Mouse (Mus musculus) liver, embryonic 16.5 days (tissue): ENCODE measurements around the gene Lmod3. TPM values are rescaled to one million over a fixed set of nuclear protein-coding genes. Genes with fewer than 3 reads are reported as not detected.

Experiments used
- ATAC-seq: fragments of 200-750 bp; cut with Nextera tagmentation; 2 replicates; pipeline ENCODE4 v1.8.0; 2017; ENCODE audit warnings: low read depth, mild to moderate bottlenecking, moderate number of reproducible peaks, moderate library complexity
- H3K27ac ChIP-seq: fragments of 300-500 bp; sonication (generic); 2 replicates; pipeline ENCODE4 v1.5.1; 2014; ENCODE audit warnings: mild to moderate bottlenecking, low read length
- H3K27me3 ChIP-seq: fragments of 300-500 bp; sonication (generic); 2 replicates; pipeline ENCODE4 v1.6.1; 2014; ENCODE audit warnings: low read depth, low read length, mixed read lengths; ENCODE audit not compliant: control insufficient read depth, insufficient read depth
- H3K36me3 ChIP-seq: fragments of 300-500 bp; sonication (generic); 2 replicates; pipeline ENCODE4 v1.6.1; 2014; ENCODE audit warnings: mild to moderate bottlenecking; ENCODE audit not compliant: control insufficient read depth, insufficient read depth
- H3K4me1 ChIP-seq: fragments of 300-500 bp; sonication (generic); 2 replicates; pipeline ENCODE4 v1.6.1; 2014; ENCODE audit warnings: low read depth, low read length, mixed read lengths; ENCODE audit not compliant: control insufficient read depth
- H3K4me2 ChIP-seq: fragments of 300-500 bp; sonication (generic); 2 replicates; pipeline ENCODE4 v1.6.1; 2014; ENCODE audit warnings: low read depth, low read length, mixed read lengths
- H3K4me3 ChIP-seq: fragments of 300-500 bp; sonication (generic); 2 replicates; pipeline ENCODE4 v1.5.1; 2014; ENCODE audit warnings: low read depth, mild to moderate bottlenecking, low read length
- H3K9ac ChIP-seq: fragments of 300-500 bp; sonication (generic); 2 replicates; pipeline ENCODE4 v1.6.1; 2014; ENCODE audit warnings: low read depth, low read length
- H3K9me3 ChIP-seq: fragments of 300-500 bp; sonication (generic); replicated peaks from 2 replicates; pipeline ENCODE4 v1.6.1; 2016; ENCODE audit warnings: low read length; ENCODE audit not compliant: control insufficient read depth
- WGBS: fragments of 180-500 bp; shearing (Covaris S2); extraction: QIAGEN DNeasy Blood & Tissue Kit; methylation state at CpG from one replicate; pipeline ENCODE4 v1.1.7; 2014; ENCODE audit not compliant: insufficient replicate concordance; 5-methylcytosine and 5-hydroxymethylcytosine counted together
- polyA plus RNA-seq: library from polyadenylated mRNA; unstranded; fragments of >200 nt; fragmentation: Nextera tagmentation; extraction: Ambion mirVana; gene quantifications from 2 replicates; pipeline ENCODE4 v1.2.1, GENCODE M21; 2015

The Lmod3 gene
- polyA plus RNA-seq, 1 experiment from 2014 or later: 0.81 TPM

DNA sequence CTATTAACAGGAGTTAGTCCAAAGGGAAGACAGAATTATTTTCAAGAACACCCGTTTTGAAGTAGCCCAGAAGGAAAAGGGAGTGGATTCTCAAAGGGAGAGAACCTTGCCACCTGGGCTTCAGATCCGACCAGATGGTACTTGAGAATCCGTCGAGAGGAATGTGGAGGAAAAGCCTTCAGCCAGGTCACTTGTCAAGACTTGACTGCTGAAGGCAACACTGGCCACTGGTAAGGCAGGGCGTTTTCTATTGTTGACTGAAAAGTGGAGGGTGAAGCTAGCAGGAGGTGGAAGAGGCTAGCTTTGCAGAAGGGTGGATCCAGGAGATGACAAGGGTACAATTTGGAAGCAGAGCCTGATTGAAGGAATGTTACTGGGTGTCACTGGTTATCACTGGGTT, 40.3 kb upstream of the Lmod3 start:
- 55% methylated on average over 5 of the region's 5 CpGs for WGBS

DNA sequence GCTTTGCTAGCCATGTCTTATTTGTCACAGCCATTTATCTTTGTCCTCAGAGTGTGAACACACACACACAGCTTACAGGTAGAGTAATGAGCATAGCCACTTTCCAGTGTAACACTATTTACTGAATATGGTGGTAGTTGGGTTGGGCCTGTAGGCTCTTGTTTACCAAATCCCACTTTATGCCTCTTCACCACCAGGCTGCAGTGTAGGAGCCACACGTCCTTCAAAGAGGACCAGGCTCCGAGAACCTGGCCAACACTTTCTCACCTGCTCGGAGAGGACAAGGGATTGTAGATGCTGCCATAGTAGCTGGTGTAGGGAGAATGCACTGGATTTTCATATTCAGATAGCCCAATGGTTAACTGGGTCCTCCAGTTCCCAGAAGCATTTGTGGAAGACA, 39.5 kb upstream of the Lmod3 start:
- Histone ChIP-seq H3K4me1 (peaks cover 3% of the 10 kb centered on the region; the same call in 1 of the 2 replicates), H3K9ac (no peak overlapping the region), H3K4me3 (no peak overlapping the region), H3K4me2 (no peak overlapping the region), H3K27me3 (no peaks in the 10 kb centered on the region), H3K9me3 (no peaks in the 10 kb centered on the region), H3K27ac (no peak overlapping the region), H3K36me3 (no peaks in the 10 kb centered on the region; the same call in 1 of the 2 replicates)
- 72% methylated on average over 3 of the region's 3 CpGs for WGBS
- ATAC-seq: no peak

More for the DNA sequence above, 40.3 kb upstream of the Lmod3 start:
- Histone ChIP-seq H3K4me1 (peaks cover 3% of the 10 kb centered on the region; the same call in 1 of the 2 replicates), H3K9ac (no peak overlapping the region), H3K27ac (no peak overlapping the region), H3K4me3 (no peak overlapping the region), H3K27me3 (no peaks in the 10 kb centered on the region), H3K4me2 (no peak overlapping the region), H3K36me3 (no peaks in the 10 kb centered on the region; the same call in 1 of the 2 replicates), H3K9me3 (no peaks in the 10 kb centered on the region)
- ATAC-seq: no peak

DNA sequence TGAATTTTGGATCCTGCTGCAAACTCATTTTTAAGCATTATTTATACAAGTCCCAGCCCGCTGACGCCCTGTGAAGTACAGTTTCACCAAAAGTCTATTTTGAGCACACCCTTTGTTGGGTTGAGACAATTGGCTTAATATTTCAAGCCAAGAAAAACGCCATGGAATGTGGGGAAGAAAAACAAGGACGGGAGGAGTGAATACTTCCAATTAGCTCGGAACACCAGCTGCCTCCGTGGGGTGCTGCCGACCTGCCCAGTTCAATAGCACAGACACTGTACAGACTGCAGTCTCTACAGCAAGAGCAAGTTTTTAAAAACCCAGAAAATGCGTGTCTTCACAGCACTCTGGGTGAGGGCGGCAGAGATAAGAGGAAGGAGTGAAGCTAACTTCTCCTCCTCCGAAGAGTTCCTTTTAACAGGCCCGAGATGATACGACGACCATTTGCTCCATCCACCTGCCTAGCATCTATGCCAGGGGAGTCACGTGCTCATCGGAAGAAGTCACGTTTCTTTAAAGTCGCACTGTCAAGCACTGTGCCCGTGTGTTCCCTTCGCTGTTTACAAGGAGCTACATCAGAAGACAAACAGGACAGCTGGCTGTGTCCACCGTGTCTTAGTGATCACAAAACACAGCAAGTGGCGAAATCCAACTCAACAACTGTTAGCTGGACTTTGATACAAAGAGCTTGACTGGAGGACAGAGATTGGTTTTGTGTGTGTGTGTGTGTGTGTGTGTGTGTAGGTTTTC, 38.8 kb upstream of the Lmod3 start:
- 39% methylated on average over 21 of the region's 21 CpGs for WGBS
- H3K9me3 ChIP-seq: no peaks in the 10 kb centered on the region
- no peak overlapping the region for H3K4me2 ChIP-seq
- no peaks in the 10 kb centered on the region for H3K27me3 ChIP-seq
- peak overlapping the region; percentile 8; the same call in 1 of the 2 replicates for H3K27ac ChIP-seq
- H3K4me3 ChIP-seq: no peak overlapping the region
- H3K36me3 ChIP-seq: no peaks in the 10 kb centered on the region; the same call in 1 of the 2 replicates
- no peak overlapping the region for H3K9ac ChIP-seq
- H3K4me1 ChIP-seq: peaks cover 3% of the 10 kb centered on the region; the same call in 1 of the 2 replicates
- ATAC-seq: peak; percentile 65; the same call in 1 of the 2 replicates

- Histone ChIP-seq H3K27me3 (no peaks in the 10 kb centered on the region), H3K4me2 (no peak overlapping the region)
Observed at GRCm38 (mm10) chr6:97290687-97291086, 38.1 kb upstream of the Lmod3 start.

GRCm38 (mm10) chr6:97289838-97290237, 37.3 kb upstream of the Lmod3 start:
- H3K9me3 ChIP-seq: no peaks in the 10 kb centered on the region
- H3K4me3 ChIP-seq: no peak overlapping the region
- H3K9ac ChIP-seq: no peak overlapping the region
- no peak overlapping the region for H3K4me2 ChIP-seq
- H3K4me1 ChIP-seq: peaks cover 3% of the 10 kb centered on the region; the same call in 1 of the 2 replicates
- no peak for ATAC-seq
- no peaks in the 10 kb centered on the region for H3K27me3 ChIP-seq
- H3K36me3 ChIP-seq: no peaks in the 10 kb centered on the region; the same call in 1 of the 2 replicates
- WGBS: 64% methylated on average over 4 of the region's 4 CpGs
- H3K27ac ChIP-seq: no peak overlapping the region; the same call in 1 of the 2 replicates

More at GRCm38 (mm10) chr6:97290687-97291086, 38.1 kb upstream of the Lmod3 start:
- Histone ChIP-seq H3K9me3 (no peaks in the 10 kb centered on the region), H3K4me3 (no peak overlapping the region), H3K4me1 (peaks cover 3% of the 10 kb centered on the region; the same call in 1 of the 2 replicates), H3K27ac (no peak overlapping the region), H3K9ac (no peak overlapping the region), H3K36me3 (no peaks in the 10 kb centered on the region; the same call in 1 of the 2 replicates)
- no peak for ATAC-seq
- 37% methylated on average over 3 of the region's 3 CpGs for WGBS

DNA sequence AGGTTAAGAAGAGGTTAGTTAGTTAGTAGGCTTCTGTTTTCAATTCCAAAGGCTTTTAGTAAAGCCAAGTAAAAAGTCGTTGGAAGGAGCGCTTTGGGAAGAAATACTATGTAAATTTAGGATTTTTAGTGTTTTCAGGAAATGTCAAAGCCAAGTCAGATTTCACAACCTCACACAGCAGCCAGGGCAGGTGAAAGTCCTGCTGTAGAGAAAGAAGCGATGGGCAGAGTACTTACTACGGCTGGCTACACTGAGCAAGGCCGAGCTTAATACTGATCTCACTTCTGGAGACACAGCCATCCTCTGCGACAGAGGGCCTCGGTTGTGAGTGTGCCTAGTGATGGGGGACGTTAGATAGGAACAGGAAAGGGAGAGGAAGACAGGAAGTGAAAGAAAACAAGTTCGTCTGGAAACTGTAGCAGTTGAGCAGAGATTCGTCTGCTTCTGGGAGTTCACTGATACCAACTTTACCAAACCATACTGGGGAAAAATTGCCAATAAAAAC, 36.8 kb upstream of the Lmod3 start:
- Histone ChIP-seq H3K36me3 (no peaks in the 10 kb centered on the region; the same call in 1 of the 2 replicates), H3K27ac (no peak overlapping the region; the same call in none of the 2 replicates)

DNA sequence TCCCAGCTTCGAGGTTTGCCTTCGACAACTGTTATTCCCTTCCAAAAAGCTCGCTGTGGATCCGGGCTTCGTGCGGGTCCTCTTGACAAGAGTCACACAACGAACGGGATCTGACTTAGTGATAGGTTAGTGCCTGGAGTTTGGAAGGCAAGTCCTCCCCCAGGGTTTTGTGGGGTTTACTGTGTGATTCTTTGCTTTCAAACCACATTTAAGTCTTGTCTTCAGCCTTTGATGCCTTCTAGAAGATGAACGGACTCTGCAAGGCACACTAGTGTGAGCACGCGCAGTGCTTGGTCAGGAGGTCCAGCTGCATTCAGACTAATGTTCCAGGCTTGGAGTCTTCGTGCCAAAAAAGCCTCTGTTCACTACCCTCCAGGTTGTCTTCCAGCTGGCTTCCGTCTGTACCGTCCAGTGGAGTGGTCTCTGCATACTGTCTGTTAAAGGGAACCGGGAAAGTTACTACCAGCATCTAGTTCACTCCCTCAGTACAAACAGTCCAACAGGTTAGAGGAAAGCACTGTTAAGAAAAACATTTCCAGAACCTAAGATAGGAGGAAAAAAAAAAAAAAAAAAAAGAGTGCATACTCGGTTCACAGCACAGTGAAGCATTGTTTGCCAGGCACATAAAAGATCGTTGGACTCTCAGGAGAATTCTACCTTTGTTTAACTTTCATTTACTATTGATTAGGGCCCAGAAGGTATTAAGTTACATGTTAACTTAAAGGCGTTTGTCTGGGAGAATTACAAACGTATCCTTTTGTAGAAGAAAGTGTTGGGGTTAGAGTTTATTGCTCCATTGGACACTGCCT, 35.7 kb upstream of the Lmod3 start:
- no peaks in the 10 kb centered on the region for H3K9me3 ChIP-seq
- H3K36me3 ChIP-seq: no peaks in the 10 kb centered on the region; the same call in 1 of the 2 replicates
- H3K27ac ChIP-seq: 0 out of 2 replicates have a peak overlapping the region, but pooled peaks have one; percentile 12
- H3K4me3 ChIP-seq: no peak overlapping the region
- ATAC-seq: no peak
- WGBS: 65% methylated on average over 19 of the region's 19 CpGs
- H3K4me1 ChIP-seq: peaks cover 3% of the 10 kb centered on the region; the same call in 1 of the 2 replicates
- H3K9ac ChIP-seq: no peak overlapping the region
- H3K4me2 ChIP-seq: no peak overlapping the region
- H3K27me3 ChIP-seq: no peaks in the 10 kb centered on the region

More for the DNA sequence above, 36.8 kb upstream of the Lmod3 start:
- 27% methylated on average over 10 of the region's 10 CpGs for WGBS
- ATAC-seq: 0 out of 2 replicates have a peak, but pooled peaks have one; percentile 48
- Histone ChIP-seq H3K4me2 (no peak overlapping the region), H3K4me1 (peaks cover 3% of the 10 kb centered on the region; the same call in 1 of the 2 replicates), H3K4me3 (no peak overlapping the region), H3K9me3 (no peaks in the 10 kb centered on the region), H3K27me3 (no peaks in the 10 kb centered on the region), H3K9ac (no peak overlapping the region)

DNA sequence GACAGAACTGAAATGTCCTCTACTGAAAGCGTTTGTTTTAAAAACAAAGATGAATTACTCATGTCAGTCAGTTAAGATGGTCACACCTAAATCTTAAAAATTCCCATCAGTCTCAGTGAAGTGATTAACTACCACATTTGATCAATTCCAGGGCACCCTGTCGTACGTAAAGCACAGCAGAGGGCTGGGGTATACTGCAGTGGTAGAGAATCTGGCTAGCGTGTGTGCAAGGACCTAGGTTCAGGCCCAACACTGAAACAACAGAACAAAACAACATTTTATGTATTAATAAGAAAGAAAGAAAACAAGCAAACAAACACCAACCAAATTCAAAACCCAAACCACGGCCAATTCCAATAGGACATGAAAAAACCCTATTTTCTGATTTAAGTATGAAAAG, 33.8 kb upstream of the Lmod3 start:
- 72% methylated on average over 5 of the region's 5 CpGs for WGBS
- H3K4me2 ChIP-seq: no peak overlapping the region
- no peak for ATAC-seq

More for the DNA sequence above, 33.8 kb upstream of the Lmod3 start:
- H3K36me3 ChIP-seq: no peaks in the 10 kb centered on the region
- no peaks in the 10 kb centered on the region for H3K27me3 ChIP-seq
- H3K27ac ChIP-seq: no peak overlapping the region
- H3K4me3 ChIP-seq: no peak overlapping the region
- peaks cover 3% of the 10 kb centered on the region; the same call in 1 of the 2 replicates for H3K4me1 ChIP-seq
- no peaks in the 10 kb centered on the region for H3K9me3 ChIP-seq
- no peak overlapping the region for H3K9ac ChIP-seq
